Mouse (Mus musculus): Measurements from ENCODE around the gene Syngr1. TPM values are rescaled to one million over a fixed set of nuclear protein-coding genes. Genes with fewer than 3 reads are reported as not detected.

Syngr1 gene
- polyA plus RNA-seq, 1 experiment from 2014 or later = 7.6 TPM

DNA sequence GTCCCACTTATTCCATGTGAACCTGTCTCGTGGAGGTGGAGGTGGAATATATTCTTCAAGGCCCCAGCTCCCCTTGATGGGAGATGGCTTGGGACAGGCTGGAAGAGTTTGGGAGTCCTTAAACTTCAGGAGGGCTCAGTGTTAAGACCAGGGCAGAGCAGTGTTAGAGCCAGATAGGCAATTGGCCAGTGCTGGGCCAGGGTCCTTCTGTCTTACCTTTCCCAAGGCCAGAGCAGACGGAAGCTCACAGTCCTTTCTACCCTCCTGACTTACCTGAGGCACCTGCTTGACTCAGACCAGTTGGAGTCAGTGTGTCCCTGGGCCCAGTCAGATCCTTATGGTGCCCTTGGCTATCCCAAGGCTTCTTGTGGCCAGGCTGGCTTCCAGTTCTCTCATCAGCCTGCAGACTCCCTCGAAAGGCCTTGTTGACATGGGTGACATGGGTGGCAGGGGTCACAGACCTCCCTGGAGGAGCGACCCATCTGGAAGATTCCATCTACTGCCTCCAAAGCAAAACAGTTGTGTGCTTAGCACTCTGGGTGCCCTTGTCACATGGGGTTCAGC is 71.3 kb downstream of the Syngr1 start:
- no peak for DNase-seq (ENCODE audit: low spot score)
- H3K4me1 ChIP-seq (replicated peaks) = peaks cover 56% of the 10 kb centered on the region
- no peak overlapping the region for H3K4me3 ChIP-seq
- peaks cover 62% of the 10 kb centered on the region for H3K36me3 ChIP-seq
- no peaks in the 10 kb centered on the region for H3K27me3 ChIP-seq (ENCODE audit: insufficient read depth, poor library complexity, severe bottlenecking)
- H3K27ac ChIP-seq = 0 out of 2 replicates have a peak overlapping the region, but pooled peaks have one; percentile 8
- H3K9me3 ChIP-seq = no peaks in the 10 kb centered on the region
- 82% methylated on average over 4 of the region's 4 CpGs for WGBS

- Histone ChIP-seq H3K36me3 (peaks cover 55% of the 10 kb centered on the region), H3K4me1 (replicated peaks) (peaks cover 48% of the 10 kb centered on the region), H3K27me3 (ENCODE audit: insufficient read depth, poor library complexity, severe bottlenecking) (no peaks in the 10 kb centered on the region), H3K9me3 (no peaks in the 10 kb centered on the region), H3K27ac (no peak overlapping the region), H3K4me3 (no peak overlapping the region)
- DNase-seq (ENCODE audit: low spot score) = no peak
- WGBS = 76% methylated on average over 11 of the region's 11 CpGs
These were observed 72.1 kb downstream of the Syngr1 start for GRCm38 (mm10) chr15:80163274-80163673.

DNA sequence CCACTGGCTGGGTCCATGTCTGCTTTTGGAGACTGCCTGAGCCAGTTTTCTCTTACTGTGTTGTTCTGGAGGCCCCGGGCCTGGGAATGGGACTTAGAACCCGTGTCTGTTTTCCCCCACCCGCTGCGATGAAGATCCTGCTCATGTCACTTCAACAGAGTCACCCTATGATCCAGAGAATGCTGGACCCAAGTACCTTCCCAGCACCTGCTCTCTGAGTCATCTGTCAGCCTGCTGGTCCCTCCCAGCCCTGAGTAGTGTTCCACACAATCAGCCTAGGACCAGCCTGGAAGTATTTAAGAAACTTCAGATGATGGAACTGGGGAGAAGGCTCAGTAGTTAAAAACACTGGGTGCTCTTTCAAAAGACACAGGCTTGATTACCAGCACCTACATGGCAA is 72.6 kb downstream of the Syngr1 start:
- Histone ChIP-seq H3K36me3 (peaks cover 50% of the 10 kb centered on the region), H3K4me1 (replicated peaks) (peaks cover 43% of the 10 kb centered on the region), H3K27ac (no peak overlapping the region), H3K4me3 (no peak overlapping the region), H3K27me3 (ENCODE audit: insufficient read depth, poor library complexity, severe bottlenecking) (no peaks in the 10 kb centered on the region), H3K9me3 (no peaks in the 10 kb centered on the region)
- 84% methylated on average over 4 of the region's 4 CpGs for WGBS
- DNase-seq (ENCODE audit: low spot score) = no peak

DNA sequence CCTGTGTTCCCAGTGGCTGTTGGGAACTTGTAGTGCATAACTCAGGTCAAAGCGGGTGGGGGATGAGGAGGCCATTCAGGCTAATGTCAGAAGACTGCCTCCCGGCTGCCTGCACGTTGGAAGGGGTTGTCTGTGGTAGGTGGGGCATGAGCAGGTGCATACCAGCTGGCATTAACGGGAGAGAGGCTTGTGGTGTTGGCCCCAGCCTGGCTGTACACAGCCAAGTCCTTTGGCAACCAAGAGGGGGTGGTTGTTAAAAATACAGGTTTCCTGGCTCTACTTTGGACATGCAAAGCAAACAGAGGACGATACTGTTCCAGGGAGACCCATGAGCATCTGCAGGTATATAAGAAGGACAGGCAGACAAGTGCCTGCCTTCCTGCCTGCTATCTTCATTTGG is 74.3 kb downstream of the Syngr1 start:
- no peaks in the 10 kb centered on the region for H3K9me3 ChIP-seq
- peaks cover 33% of the 10 kb centered on the region for H3K36me3 ChIP-seq
- H3K27me3 ChIP-seq (ENCODE audit: insufficient read depth, poor library complexity, severe bottlenecking) = peaks cover 6% of the 10 kb centered on the region; the same call in 1 of the 2 replicates
- peaks cover 33% of the 10 kb centered on the region for H3K4me1 ChIP-seq (replicated peaks)
- no peak overlapping the region for H3K4me3 ChIP-seq
- DNase-seq (ENCODE audit: low spot score) = no peak
- no peak overlapping the region for H3K27ac ChIP-seq
- WGBS = 65% methylated on average over 5 of the region's 5 CpGs

Other genes with a start within 250 kb of the Syngr1 start
- gene Apobec3, start 199.7 kb upstream of the Syngr1 start, polyA plus RNA-seq (2016; fragmentation: Nextera tagmentation; extraction: Ambion mirVana) = 6.9 and 9.0 TPM in 2 replicates
- gene Cbx7, start 120.2 kb upstream of the Syngr1 start, polyA plus RNA-seq (2016; fragmentation: Nextera tagmentation; extraction: Ambion mirVana) = 2.4 and 2.9 TPM in 2 replicates
- 1.6 and 1.8 TPM in 2 replicates for gene Pdgfb, start 76.4 kb upstream of the Syngr1 start, polyA plus RNA-seq (2016; fragmentation: Nextera tagmentation; extraction: Ambion mirVana)
- gene Rpl3, start 534 bp downstream of the Syngr1 start, polyA plus RNA-seq (2016; fragmentation: Nextera tagmentation; extraction: Ambion mirVana) = 806 and 957 TPM in 2 replicates
- 41.3 and 42.8 TPM in 2 replicates for gene Tab1, start 41.8 kb downstream of the Syngr1 start, polyA plus RNA-seq (2016; fragmentation: Nextera tagmentation; extraction: Ambion mirVana)
- gene Mgat3, start 82.4 kb downstream of the Syngr1 start, polyA plus RNA-seq (2016; fragmentation: Nextera tagmentation; extraction: Ambion mirVana) = 6.3 and 8.6 TPM in 2 replicates
- 38.6 and 39.3 TPM in 2 replicates for gene Mief1, start 142.7 kb downstream of the Syngr1 start, polyA plus RNA-seq (2016; fragmentation: Nextera tagmentation; extraction: Ambion mirVana)
- not detected in 2 replicates for gene AC140267.1, start 144.5 kb downstream of the Syngr1 start, polyA plus RNA-seq (2016; fragmentation: Nextera tagmentation; extraction: Ambion mirVana)
- 111 TPM in 2 replicates for gene Atf4, start 163.8 kb downstream of the Syngr1 start, polyA plus RNA-seq (2016; fragmentation: Nextera tagmentation; extraction: Ambion mirVana)
- 67.4 TPM in 2 replicates for gene Rps19bp1, start 173.0 kb downstream of the Syngr1 start, polyA plus RNA-seq (2016; fragmentation: Nextera tagmentation; extraction: Ambion mirVana)
- 0.01 and 0.04 TPM in 2 replicates for gene Cacna1i, start 195.9 kb downstream of the Syngr1 start, polyA plus RNA-seq (2016; fragmentation: Nextera tagmentation; extraction: Ambion mirVana)

Data from hindbrain, embryonic 10.5 days (tissue).